Mouse (Mus musculus): ENCODE results near the gene Tsc22d3.

GRCm38 (mm10) chrX:140598850-140599560 lies 1.5 kb downstream of the Tsc22d3 start:
- TF ChIP-seq POLR2A (IDR thresholded peaks at IDR 0.05; ENCODE audit: low read depth, low read length): no peak
- TF ChIP-seq CTCF (IDR thresholded peaks at IDR 0.05; ENCODE audit: extremely low read depth, insufficient read length, insufficient replicate concordance, low read depth, low read length): no peak
